Mouse (Mus musculus): ENCODE measurements around the gene Efcab3.

The Efcab3 gene

DNA sequence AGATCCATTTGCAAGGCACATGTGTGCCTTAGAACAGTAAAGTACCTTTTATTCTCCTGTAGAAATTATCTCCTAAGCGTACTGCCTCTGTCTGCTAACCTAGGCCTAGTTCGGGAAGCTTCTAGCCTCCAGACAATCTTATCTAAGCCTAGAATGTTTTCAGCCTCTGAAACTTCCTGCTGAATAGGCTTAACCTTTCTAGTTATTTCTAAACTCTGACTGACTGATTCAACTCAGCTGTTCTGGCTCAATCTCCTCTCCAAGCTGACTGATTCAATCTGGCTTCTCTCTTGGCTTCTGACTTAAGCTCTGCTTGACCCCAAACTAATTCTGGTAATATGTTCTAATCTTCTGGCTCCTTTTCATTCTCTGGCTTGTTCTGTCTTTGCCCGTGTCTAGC is 86.0 kb downstream of the Efcab3 start:
- DNase-seq (ENCODE audit: low read depth) = no peak

DNA sequence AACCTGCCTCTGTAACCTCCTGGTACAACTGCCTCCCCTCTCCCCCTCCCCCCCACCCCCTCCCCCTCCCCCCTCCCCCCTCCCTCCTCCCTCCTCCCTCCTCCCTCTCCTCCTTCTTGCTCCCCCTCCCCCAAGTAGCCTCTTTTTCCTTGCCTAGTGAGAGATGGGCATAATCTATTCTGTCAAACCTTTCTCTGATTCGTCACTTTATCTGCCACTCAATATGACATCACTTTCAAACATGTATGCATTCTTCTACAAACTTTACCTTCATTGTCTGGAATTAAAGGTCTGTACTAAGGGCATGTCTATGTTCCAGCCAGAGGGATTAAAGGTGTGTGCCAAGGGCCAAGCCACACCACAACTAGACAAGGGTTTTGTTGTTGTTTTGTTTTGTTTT is 86.4 kb downstream of the Efcab3 start:
- no peak for DNase-seq (ENCODE audit: low read depth)

DNA sequence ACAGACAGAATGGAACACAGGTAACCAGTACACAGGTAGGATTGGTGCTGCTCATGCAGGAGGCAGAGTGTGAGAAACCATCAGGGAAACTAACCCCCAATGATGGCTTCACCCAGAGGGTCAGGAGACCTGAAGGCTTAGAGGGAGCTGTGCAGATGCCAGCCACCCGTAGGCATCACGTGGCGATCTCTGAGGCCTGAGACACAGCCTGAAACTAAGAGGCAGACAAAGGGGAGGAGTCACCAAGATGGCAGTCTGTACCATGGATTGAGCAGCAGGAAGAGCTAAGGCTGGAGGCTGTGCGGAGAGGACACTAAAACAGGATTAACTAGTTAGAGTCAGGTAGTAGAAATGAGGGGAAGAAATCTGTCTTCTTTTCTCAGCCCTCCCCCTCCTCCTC is 87.3 kb downstream of the Efcab3 start:
- no peak for DNase-seq (ENCODE audit: low read depth)

DNA sequence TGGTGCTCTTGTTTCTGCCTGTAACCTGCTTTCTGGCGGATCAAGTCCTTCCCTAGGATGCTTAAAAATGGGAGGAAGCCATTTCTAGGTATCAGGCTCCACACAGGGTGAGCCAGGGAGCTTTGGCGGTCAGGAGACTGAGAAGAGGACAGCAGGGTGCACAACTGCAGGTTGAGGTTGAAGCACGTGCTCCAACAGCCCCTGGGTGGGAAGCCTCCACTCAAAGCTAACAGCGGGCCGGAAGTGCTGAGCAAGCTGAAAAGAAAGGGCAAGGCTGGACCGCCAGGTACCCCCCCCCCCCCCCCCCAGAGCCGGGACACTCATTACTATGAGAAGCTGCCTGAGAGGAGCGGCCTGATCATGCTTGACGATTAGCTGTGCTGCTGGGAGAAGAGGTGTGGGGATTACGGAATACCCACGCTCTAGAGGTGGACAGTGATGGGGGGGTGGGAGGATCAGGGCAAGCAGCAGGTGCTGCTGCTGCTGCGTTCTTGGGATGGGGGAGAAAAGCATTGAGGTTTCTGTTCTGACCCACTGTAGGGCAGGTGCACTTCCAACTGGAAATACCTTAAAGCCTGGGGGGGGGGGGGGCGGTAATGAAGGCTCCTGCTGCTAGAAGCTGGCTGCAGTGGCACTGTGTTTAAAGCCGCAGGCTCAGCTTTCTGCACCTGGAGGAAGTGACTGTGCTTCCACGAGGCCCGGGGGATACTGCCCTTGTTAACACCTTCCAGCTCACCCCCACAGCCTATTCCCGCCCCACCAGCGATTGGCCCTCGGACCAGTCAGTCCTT is 88.0 kb downstream of the Efcab3 start:
- no peak for DNase-seq (ENCODE audit: low read depth)

DNA sequence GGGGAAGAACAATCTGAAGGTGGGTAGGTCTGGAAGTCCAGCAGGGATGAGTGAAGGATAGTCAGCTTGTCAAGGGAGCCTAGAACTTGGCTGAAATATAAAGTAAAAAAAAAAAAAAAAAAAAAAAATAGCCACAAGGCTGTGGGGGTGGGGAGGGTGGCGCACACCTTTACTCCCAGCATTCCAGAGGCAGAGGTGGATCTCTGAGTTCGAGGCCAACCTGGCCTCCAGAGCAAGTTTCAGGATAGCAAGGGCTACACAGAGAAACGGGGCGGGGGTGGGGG is 88.6 kb downstream of the Efcab3 start:
- no peak for DNase-seq (ENCODE audit: low read depth)

DNA sequence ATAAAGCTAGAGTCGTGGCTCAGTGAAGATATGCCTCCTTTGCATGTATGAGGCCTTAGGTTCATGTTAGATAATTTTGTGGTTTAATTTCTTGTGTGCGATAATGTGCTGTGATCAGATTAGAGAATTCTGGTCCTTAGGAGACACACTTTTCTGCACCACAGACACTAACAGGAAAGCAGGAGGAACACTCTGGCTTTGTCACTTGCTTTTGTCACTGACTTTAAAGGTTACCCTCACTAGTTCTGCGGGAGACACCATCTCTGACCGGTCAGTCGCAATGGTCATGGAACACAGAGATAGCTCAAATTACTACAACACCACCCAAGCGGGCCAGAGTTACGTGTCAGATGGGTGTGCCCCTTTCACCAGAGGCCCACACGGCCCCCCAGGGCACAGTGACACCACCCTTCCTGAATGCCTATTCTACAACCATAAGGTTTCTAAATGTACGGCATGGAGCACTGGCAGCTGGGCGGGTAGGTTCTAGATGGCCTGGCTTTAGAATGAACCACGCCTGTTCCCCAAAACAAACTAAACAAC is 89.0 kb downstream of the Efcab3 start:
- DNase-seq (ENCODE audit: low read depth) = peak; percentile 74

DNA sequence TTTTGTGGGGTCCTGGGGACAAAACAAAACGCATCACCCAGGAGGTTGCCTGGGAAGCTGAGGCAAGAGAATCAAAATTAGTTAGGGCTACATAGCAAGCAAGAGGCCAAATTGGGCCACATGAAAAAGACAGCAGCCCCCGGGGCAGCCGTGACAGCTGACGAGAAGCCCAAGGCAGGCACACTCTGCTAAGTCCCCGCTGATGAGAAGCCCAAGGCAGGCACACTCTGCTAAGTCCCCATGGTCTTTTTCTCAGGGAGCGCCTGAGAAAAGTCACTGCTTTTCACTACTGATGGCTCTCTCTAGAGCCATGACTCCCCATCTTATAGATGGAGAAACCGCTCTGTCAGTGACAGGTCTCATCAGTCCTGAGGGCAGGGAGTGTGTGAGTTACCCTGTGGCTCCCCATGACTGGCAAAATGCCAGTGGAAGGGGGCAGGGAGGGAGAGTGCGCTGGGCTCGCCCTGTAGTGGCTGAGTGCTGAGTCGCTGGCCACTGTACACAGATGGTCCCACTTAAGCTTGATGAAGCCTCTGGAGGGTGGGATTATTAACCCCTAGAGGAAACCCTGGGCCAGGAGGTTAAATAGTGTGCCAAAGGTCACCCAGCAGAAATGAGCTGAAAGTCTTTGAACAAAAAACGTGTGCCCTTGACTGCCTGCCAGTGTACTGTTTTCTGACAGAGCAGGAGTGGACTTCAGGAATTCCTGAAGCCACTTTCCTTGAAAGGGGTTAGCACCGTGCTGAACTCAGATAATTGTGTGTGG is 89.9 kb downstream of the Efcab3 start:
- DNase-seq (ENCODE audit: low read depth) = no peak

DNA sequence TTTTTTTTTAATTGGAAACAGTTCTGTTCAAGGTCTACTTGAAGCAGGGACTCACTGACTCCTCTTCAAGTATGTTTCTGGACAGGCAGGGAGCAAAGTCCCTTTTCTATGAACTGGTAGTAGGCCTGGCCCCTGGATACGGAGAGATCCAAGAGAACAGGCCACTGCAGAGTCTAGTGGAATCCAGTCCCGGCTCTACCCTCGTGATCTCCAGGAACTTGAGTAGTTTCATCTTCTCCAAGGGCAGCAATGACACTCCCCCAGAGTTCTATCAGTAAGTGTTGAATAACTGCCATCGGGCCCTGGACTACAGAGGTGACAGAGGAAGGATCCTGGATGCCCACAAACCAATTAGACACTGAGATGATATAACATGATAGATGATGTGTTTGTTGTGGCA is 92.5 kb downstream of the Efcab3 start:
- DNase-seq (ENCODE audit: low read depth) = no peak

DNA sequence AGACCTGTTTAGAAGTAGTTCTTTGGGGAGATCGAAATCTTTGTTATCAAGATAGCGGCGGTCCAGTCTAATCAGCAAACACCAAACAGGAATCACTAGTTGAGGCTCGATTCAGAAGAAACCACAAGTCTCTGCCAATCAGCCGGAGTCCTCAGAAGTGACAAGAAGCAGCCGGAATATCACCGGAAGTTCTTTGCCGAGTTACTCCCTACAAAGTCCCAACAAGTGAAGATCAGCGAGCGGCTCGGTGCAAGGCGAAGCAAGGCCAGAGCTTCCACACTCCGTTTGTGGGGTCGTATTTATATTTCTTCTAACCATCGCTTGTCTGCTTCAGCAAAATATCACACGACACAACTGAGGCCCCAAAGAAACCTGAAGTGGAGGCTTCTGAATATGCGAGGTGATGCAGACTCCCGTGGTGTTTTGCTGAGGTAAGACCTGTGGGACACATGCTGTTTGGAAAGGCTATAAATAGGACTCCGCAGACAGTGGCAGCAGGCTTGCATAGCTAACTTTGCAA is 93.4 kb downstream of the Efcab3 start:
- no peak for DNase-seq (ENCODE audit: low read depth)

DNA sequence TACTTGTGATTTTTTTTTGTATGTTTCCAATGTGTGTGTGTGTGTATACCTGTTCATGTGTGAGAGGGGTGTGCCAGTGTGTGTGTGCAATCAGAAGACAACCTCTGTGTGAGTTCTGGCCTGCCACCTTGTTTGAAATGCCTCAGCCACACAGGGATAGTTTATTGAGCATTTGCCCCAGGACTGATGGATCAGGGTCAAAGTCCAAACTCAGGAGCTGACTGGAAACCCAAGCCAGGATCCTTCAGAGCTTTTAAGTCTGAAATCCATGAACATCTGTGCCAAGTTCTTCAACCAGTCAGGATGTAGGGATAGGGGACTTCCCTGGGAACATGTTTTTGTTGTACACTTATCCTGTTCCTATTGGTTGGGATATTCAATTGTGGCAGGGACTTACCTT is 94.7 kb downstream of the Efcab3 start:
- no peak for DNase-seq (ENCODE audit: low read depth)

DNA sequence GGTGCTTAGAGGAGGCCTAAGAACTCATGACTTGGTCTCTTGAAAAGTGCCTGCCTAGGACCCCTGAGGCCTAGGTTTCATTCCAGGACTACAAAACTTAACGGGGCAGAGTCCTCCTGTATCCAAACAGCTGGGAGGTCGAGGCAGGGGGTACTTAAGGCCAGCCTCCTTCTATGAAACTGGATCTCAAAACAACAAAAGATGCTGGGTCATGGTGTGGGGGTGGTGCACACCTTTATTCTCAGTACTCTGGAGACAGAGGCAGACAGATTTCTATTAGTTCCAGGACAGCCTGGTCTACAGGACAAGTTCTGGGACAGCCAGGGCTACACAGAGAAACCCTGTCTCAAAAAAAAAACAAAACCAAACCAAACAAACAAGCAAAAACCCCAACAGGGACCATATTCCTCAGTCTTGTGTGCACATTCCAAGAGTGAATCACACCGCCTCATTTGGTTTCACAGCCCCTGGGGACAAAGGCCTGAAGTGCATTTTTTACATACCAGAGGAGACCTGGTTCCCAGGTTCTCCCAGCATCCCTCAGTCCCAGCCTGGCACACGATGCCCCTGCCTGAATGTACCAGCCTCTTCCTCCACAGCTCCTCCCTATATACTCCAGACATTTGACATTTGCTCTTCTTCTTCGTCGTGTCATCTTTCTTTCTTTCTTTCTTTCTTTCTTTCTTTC is 96.4 kb downstream of the Efcab3 start:
- no peak for DNase-seq (ENCODE audit: low read depth)

DNA sequence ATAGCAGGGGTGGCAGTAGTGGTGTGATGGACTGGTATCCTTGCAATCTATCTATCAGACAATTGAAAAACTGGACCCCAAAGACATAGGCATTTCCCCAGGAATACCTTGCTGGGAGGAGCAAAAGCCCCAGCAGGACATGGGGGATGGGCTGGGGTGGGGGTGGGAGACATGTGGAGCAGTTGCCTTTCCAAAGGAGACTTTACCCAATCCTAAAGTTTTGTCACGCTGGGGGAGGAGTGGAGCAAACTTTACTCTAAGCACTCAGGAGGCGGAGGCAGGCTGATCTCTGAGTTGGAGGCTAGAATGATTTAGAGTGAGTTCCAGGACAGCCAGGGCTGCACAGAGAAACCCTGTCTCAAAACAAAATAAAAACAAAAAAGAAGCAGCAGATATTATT is 98.0 kb downstream of the Efcab3 start:
- no peak for DNase-seq (ENCODE audit: low read depth)

DNA sequence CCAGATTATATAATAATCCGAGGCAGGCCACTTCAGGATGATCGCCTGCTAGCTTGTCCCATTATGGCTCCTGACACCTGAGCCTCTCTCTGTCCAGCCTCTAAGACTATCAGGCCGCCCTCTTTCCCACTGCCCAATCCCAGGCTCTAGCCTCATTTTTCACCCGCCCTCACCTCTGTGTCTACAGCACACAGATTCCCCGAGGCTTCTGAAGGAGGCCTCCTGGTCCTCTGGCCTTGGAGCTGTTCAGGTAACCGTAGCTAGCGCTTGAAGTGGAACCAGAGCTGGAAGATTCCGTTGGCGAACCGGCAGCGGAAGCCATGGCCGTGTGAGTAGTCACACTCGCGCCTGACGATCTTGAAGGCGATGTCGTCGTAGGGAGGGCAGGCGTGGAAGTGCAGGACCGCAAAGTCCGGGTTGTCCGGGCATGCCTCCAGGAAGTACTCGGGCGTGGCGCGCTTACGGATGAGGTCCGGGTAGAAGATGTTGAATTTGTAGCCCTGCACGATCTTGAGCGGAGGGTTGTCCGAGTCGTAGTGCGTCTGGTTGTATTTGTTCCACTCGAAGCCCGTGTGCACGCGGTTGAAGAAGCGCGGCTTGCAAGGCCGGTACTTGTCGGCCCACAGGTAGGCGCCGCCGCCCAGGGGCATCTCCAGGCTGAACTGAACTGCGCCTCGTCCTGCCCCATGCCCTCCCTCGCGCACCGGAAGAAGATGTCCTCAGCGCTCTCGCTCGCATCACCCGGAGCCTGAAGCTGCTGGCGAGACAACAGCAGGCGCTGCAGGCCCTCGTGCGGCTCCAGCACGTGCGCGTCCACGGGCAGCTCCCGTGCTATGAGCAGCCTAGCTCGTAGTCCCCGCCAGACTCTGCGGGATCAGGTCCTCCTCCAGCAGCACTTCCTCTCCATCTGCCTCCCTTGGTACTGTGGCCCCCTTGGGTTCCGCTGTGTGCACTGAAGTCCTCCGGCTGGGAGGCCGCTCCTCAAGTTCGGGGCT is 101.4 kb downstream of the Efcab3 start:
- no peak for DNase-seq (ENCODE audit: low read depth)

DNA sequence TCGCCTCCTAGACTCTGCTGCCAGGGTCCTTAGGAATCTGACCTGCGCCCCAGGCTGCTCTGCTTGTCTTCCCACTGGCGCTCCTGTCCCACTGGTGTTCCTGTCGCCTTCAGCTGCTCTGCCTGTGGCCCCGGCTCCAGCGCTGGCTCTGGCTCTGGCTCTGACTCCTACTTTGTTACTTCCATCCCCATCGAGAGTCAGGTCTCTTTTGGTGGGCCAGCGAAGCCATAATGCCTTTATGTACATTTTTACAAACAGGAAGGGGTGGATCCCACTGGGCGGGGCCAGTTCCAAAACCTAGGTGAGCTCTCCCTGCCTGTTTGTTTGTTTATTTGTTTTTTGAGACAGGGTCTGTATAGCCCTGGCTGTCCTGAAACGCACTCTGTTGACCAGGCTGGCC is 103.4 kb downstream of the Efcab3 start:
- DNase-seq (ENCODE audit: low read depth) = no peak

Data from c-Kit-positive CD71-positive TER-119-negative erythroid progenitor cells, embryonic 14.5 days (primary cell).